Mouse (Mus musculus) embryonic fibroblast, embryonic 13.5 days (primary cell): ENCODE data around the gene Gdpgp1.

Source experiments
- CTCF ChIP-seq: IDR thresholded peaks from 2 replicates; pipeline ENCODE4 v1.5.1; 2011; ENCODE audit warnings: mild to moderate bottlenecking, control low read depth, low read length, moderate library complexity, borderline replicate concordance; ENCODE audit not compliant: insufficient read depth
- POLR2A ChIP-seq: IDR thresholded peaks from 2 replicates; pipeline ENCODE4 v1.6.1; 2011; ENCODE audit warnings: low read depth, mild to moderate bottlenecking, control low read depth, low read length, moderate library complexity

- TF ChIP-seq POLR2A (no peak), CTCF (no peak)
These were observed 32.1 kb upstream of the Gdpgp1 start for GRCm38 (mm10) chr7:80200588-80200945.
